Mouse (Mus musculus) thymus, postnatal 25 days (tissue): ENCODE results near the gene Pdzk1.

ENCODE experiments used
- DNase-seq: peaks from one replicate; pipeline ENCODE4 v3.0.0; 2022

Pdzk1 gene

GRCm38 (mm10) chr3:96902336-96902999 lies 73.4 kb downstream of the Pdzk1 start:
- no peak for DNase-seq

DNA sequence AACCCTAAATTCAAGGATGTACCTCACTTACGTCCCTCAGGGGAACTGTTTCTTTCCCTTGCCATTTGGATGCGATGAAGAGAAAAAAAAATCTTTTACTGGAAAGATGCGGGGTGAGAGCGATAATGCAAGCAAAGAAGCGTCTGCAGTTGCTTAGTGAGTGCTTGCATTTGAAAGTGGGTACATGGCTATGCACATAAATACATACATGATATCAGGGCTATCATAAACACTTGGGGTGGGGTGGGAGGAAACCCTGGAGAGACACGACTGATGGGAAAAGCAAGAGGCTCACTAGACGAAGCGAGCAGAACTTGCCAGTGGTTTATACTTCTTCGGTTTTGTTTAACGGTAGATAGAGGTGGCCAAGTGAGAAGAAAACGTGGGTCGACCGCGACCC lies 75.3 kb downstream of the Pdzk1 start, which contains the start of gene Gja5:
Gene Gja5, plus strand, starts transcription at position 301 of the 400 bp plus-strand sequence.
- DNase-seq = no peak

DNA sequence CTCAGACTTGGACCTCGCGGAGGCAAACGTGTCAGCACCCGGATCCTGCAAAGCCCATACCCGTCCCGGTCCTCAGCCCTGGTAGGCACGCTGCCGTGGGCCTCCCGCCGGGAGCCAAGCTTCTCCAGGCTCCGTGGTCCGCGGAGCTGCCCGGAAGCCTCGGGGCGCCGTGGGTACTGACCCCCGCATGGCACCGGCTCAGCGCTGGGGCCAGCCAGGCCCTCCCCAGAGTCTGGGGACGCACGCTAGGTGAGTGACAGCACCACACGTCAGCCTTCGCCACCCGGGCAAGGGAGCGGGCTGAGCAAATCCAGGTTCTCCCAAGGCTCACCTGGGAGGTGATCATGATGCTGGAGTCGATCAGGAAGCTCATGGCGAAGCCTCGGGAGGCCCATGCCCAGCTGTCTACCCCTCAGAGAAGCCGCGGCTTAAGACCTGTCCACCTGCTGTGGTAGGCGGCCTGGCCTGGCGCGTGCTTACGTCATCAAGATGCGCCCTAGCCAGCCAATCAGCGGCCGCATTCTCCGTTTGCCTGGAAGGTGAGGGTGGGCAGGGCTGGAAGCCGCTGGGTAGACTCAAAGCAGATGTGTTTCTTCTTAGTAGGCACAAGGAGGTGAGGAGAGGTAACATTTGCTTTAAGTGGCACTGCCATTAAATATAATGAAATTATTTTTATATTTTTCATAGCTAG lies 75.9 kb downstream of the Pdzk1 start, which contains the start of gene Gpr89:
Gene Gpr89, minus strand, starts transcription at position 496 of the 691 bp plus-strand sequence.
- peak; percentile 95 for DNase-seq

- no peak for DNase-seq
Observed at GRCm38 (mm10) chr3:96905592-96905991, 76.5 kb downstream of the Pdzk1 start.
